Mouse (Mus musculus): ENCODE data around the gene Mgat3. TPM values are rescaled to one million over a fixed set of nuclear protein-coding genes. Genes with fewer than 3 reads are reported as not detected.

Mgat3 gene
- total and polyA plus RNA-seq, 2 experiments from 2014 or later = 13.5 to 106 TPM

DNA sequence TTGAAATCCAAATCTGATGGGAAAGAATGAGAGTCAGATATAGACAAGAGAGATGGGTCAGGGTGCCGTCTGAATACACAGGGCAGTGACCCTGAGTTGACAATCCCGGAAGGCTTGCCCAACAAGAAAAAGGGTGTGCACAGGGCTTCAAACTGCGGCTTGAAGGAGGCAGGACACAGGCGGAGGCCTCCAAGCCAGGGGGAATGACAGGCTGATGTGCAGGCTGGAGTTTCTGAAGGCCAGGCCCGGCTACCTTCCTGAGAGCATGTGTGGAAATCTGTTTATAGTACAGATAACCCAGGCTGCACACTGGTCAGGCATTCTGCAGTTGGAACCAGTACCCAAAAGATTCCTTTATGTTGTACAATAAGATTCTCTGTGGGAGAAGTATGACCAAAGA is 26.0 kb upstream of the Mgat3 start:
- Histone ChIP-seq H3K4me2 (ENCODE audit: low read depth, low read length) (no peak overlapping the region), H3K4me1 (ENCODE audit: insufficient read depth, low read length) (no peaks in the 10 kb centered on the region), H3K27ac (no peak overlapping the region; the same call in 1 of the 2 replicates), H3K9ac (replicated peaks; ENCODE audit: low read length) (no peak overlapping the region), H3K4me3 (ENCODE audit: low read length) (no peak overlapping the region), H3K36me3 (ENCODE audit: insufficient read depth, low read length) (peaks cover 22% of the 10 kb centered on the region; the same call in 1 of the 2 replicates), H3K27me3 (ENCODE audit: insufficient read depth, low read length) (no peaks in the 10 kb centered on the region), H3K9me3 (ENCODE audit: low read length) (no peaks in the 10 kb centered on the region)
- ATAC-seq (no peak), DNase-seq (ENCODE audit: low spot score) (no peak)
- 74% methylated on average over 5 of the region's 5 CpGs for WGBS
- TF ChIP-seq CTCF (IDR thresholded peaks at IDR 0.05; ENCODE audit: low read depth) = no peak

DNA sequence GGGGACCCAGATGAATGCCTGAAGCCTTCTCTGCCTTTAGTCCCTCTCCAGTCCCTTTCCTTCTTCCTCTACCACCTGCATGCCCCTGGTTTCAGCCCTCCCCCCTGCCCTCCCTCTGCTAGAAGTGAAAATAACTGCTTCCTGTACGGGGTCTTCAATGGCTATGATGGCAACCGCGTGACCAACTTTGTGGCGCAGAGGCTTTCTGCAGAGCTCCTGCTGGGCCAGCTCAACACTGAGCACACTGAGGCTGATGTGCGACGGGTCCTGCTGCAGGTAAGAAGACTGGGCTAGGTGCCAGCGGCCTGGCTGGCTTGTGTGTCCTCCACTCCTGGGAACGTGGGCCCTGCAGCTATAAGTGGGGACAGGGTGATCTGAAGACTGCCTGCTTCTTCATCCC is 25.0 kb upstream of the Mgat3 start:
- ATAC-seq (no peak), DNase-seq (ENCODE audit: low spot score) (no peak)
- Histone ChIP-seq H3K27ac (no peak overlapping the region), H3K4me2 (ENCODE audit: low read depth, low read length) (no peak overlapping the region), H3K4me1 (ENCODE audit: insufficient read depth, low read length) (no peaks in the 10 kb centered on the region), H3K4me3 (ENCODE audit: low read length) (no peak overlapping the region), H3K9me3 (ENCODE audit: low read length) (no peaks in the 10 kb centered on the region), H3K36me3 (ENCODE audit: insufficient read depth, low read length) (peaks cover 25% of the 10 kb centered on the region), H3K27me3 (ENCODE audit: insufficient read depth, low read length) (no peaks in the 10 kb centered on the region), H3K9ac (replicated peaks; ENCODE audit: low read length) (no peak overlapping the region)
- no peak for TF ChIP-seq CTCF (IDR thresholded peaks at IDR 0.05; ENCODE audit: low read depth)
- WGBS = 79% methylated on average over 8 of the region's 8 CpGs

DNA sequence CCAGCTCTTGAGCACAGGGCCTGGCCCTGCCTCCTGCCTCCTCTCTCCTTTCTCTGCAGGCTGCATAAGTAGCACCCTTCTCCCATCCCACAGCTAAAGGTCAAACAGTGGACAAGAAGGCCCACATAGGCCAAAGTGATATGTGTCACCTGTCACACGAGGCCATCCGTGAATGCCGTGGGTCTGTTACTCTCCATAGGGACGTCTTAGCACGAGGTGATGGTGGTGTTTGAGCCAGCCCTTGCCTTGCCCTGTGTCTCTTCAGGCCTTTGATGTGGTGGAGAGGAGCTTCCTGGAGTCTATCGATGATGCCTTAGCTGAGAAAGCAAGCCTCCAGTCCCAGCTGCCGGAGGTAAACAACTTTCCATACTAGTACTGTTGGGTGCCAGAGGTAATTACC is 24.0 kb upstream of the Mgat3 start:
- no peak overlapping the region for H3K27ac ChIP-seq
- DNase-seq (ENCODE audit: low spot score) (no peak), ATAC-seq (no peak)
- no peak overlapping the region for H3K4me3 ChIP-seq (ENCODE audit: low read length)
- H3K4me1 ChIP-seq (ENCODE audit: insufficient read depth, low read length) = no peaks in the 10 kb centered on the region
- no peak for TF ChIP-seq CTCF (IDR thresholded peaks at IDR 0.05; ENCODE audit: low read depth)
- no peaks in the 10 kb centered on the region for H3K27me3 ChIP-seq (ENCODE audit: insufficient read depth, low read length)
- H3K36me3 ChIP-seq (ENCODE audit: insufficient read depth, low read length) = peaks cover 34% of the 10 kb centered on the region
- no peak overlapping the region for H3K9ac ChIP-seq (replicated peaks; ENCODE audit: low read length)
- no peaks in the 10 kb centered on the region for H3K9me3 ChIP-seq (ENCODE audit: low read length)
- 92% methylated on average over 7 of the region's 7 CpGs for WGBS
- no peak overlapping the region for H3K4me2 ChIP-seq (ENCODE audit: low read depth, low read length)

DNA sequence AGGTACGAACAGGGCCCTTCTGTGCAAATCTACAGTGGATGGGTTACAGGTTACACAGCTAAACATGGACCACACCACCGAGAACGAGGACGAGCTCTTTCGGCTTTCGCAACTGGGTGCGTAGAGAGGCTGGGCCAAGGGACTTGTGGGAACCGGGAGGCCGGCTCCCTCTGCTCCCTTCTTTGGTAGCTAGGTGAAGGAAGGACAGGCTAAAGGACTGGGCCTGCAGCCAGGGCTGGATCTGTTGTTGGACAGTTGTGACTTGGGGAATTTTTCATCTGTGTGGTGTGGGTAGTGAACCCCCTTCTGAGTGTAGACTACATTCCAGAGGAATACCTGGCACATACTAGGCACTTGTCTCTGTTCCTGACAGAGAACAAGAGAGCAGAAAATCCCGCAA is 20.9 kb upstream of the Mgat3 start:
- Histone ChIP-seq H3K9ac (replicated peaks; ENCODE audit: low read length) (no peak overlapping the region), H3K27me3 (ENCODE audit: insufficient read depth, low read length) (no peaks in the 10 kb centered on the region), H3K4me2 (ENCODE audit: low read depth, low read length) (no peak overlapping the region), H3K27ac (no peak overlapping the region), H3K9me3 (ENCODE audit: low read length) (no peaks in the 10 kb centered on the region), H3K4me1 (ENCODE audit: insufficient read depth, low read length) (no peaks in the 10 kb centered on the region), H3K36me3 (ENCODE audit: insufficient read depth, low read length) (peaks cover 54% of the 10 kb centered on the region), H3K4me3 (ENCODE audit: low read length) (no peak overlapping the region)
- TF ChIP-seq CTCF (IDR thresholded peaks at IDR 0.05; ENCODE audit: low read depth) = no peak
- ATAC-seq (no peak), DNase-seq (ENCODE audit: low spot score) (no peak)
- WGBS = 86% methylated on average over 10 of the region's 10 CpGs

DNA sequence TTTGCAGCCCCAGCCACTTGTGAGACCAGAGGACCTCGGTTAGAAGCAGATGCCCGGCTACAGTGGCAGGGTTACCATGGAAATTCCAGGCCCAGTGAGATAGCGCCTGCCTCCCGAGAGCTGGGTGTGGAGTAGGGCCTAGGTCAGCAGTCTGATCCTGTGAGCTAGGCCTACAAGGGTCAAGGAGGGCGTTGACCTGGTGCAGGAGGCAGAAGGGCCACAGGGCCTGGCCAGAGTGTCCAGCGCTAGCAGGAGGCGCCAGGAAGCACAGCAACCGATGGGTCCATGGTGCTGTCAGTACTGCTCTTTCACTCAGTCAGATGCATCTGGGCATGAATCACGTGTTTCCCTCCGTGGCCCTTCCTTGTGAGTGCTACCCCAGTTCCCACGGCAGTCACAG is 19.8 kb upstream of the Mgat3 start:
- Histone ChIP-seq H3K36me3 (ENCODE audit: insufficient read depth, low read length) (peaks cover 63% of the 10 kb centered on the region), H3K4me3 (ENCODE audit: low read length) (no peak overlapping the region), H3K4me2 (ENCODE audit: low read depth, low read length) (no peak overlapping the region), H3K27me3 (ENCODE audit: insufficient read depth, low read length) (no peaks in the 10 kb centered on the region), H3K4me1 (ENCODE audit: insufficient read depth, low read length) (no peaks in the 10 kb centered on the region), H3K27ac (no peak overlapping the region), H3K9me3 (ENCODE audit: low read length) (no peaks in the 10 kb centered on the region), H3K9ac (replicated peaks; ENCODE audit: low read length) (no peak overlapping the region)
- WGBS = 76% methylated on average over 11 of the region's 11 CpGs
- TF ChIP-seq CTCF (IDR thresholded peaks at IDR 0.05; ENCODE audit: low read depth) = no peak
- DNase-seq (ENCODE audit: low spot score) (no peak), ATAC-seq (no peak)

DNA sequence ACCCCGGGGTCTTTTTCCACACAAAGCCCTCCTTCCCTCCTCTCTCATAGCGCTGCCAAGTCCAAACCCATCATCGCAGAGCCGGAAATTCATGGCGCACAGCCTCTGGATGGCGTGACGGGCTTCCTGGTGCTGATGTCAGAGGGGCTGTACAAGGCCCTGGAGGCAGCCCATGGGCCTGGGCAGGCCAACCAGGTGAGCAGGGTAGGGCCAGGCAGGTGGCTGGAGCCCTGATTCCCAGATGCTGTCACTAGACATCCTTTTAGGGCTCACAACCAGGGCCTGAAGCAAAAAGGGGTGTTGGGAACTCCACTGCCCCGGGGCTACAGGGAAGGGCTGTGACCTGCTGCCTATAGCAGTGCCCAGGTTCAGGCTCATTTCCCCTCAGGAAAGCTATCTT is 17.8 kb upstream of the Mgat3 start:
- WGBS = 91% methylated on average over 8 of the region's 8 CpGs
- Histone ChIP-seq H3K4me1 (ENCODE audit: insufficient read depth, low read length) (no peaks in the 10 kb centered on the region), H3K27ac (no peak overlapping the region), H3K4me2 (ENCODE audit: low read depth, low read length) (no peak overlapping the region), H3K9me3 (ENCODE audit: low read length) (no peaks in the 10 kb centered on the region), H3K27me3 (ENCODE audit: insufficient read depth, low read length) (no peaks in the 10 kb centered on the region), H3K4me3 (ENCODE audit: low read length) (no peak overlapping the region), H3K36me3 (ENCODE audit: insufficient read depth, low read length) (peaks cover 69% of the 10 kb centered on the region), H3K9ac (replicated peaks; ENCODE audit: low read length) (no peak overlapping the region)
- ATAC-seq = no peak
- TF ChIP-seq CTCF (IDR thresholded peaks at IDR 0.05; ENCODE audit: low read depth) = no peak
- no peak for DNase-seq (ENCODE audit: low spot score)

DNA sequence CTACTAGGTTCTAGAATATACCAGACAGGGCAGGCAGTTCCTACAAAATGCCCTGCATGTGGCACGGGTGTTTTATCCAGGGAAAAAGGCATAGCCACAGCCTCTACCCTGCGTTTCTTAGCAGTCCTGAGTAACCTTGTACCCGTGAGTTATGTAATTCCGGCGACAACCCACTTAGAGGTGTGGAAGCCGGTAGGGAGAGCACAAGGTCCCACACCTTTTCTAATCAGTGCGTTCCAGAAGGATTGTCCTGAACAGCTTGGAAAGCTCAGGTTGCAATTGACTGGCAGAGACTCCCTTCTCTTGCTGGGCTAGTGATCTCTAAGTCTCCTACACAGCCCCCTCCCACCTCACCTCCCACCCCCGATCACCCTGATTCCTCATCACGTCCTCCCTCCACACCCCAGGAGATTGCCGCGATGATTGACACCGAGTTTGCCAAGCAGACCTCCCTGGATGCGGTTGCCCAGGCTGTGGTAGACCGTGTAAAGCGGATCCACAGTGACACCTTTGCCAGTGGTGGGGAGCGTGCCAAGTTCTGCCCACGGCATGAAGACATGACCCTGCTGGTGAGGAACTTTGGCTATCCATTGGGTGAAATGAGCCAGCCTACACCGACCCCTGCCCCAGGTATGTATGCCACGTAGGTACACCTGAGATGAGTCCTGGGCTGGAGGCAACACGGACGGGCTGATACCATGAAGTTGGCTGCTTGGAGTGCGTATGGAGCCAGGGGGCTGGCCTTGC is 16.2 kb upstream of the Mgat3 start:
- Histone ChIP-seq H3K27me3 (ENCODE audit: insufficient read depth, low read length) (no peaks in the 10 kb centered on the region), H3K36me3 (ENCODE audit: insufficient read depth, low read length) (peaks cover 75% of the 10 kb centered on the region), H3K4me1 (ENCODE audit: insufficient read depth, low read length) (no peaks in the 10 kb centered on the region), H3K4me2 (ENCODE audit: low read depth, low read length) (no peak overlapping the region), H3K4me3 (ENCODE audit: low read length) (no peak overlapping the region), H3K27ac (no peak overlapping the region), H3K9ac (replicated peaks; ENCODE audit: low read length) (no peak overlapping the region), H3K9me3 (ENCODE audit: low read length) (no peaks in the 10 kb centered on the region)
- no peak for DNase-seq (ENCODE audit: low spot score)
- ATAC-seq = no peak
- no peak for TF ChIP-seq CTCF (IDR thresholded peaks at IDR 0.05; ENCODE audit: low read depth)
- 92% methylated on average over 22 of the region's 22 CpGs for WGBS
